In genomic region chr17:51789777-51790176, GRCm38 (mm10) we compare ENCODE assay signal across 27 mouse cellular contexts. TPM values are rescaled to one million over a fixed set of nuclear protein-coding genes. Genes with fewer than 3 reads are reported as not detected.
DNase-seq lines count a peak whose midpoint lies in the region; ATAC-seq and TF ChIP-seq lines count a peak whose summit lies in the region.
"Had no signal": no experiment of that assay in that cellular context is flagged by ENCODE, and none has a peak within 500 bp of the region (broad histone marks: within the 10 kb centered on the region; RNA-seq: fewer than 3 reads in every experiment).

No protein-coding gene starts in this region.

- 62% methylated on average over 6 of the region's 6 CpGs for WGBS in forebrain, embryonic 14.5 days
- WGBS in forebrain, embryonic 12.5 days: 71% methylated on average over 6 of the region's 6 CpGs
- WGBS in forebrain, embryonic 16.5 days: 48% methylated on average over 6 of the region's 6 CpGs

- H3K9me3 ChIP-seq in forebrain, embryonic 14.5 days (replicated peaks; ENCODE audit: control insufficient read depth, low read length): no peaks in the 10 kb centered on the region
- H3K9me3 ChIP-seq in forebrain, embryonic 12.5 days: no peaks in the 10 kb centered on the region
- H3K9me3 ChIP-seq in forebrain, embryonic 16.5 days (ENCODE audit: control insufficient read depth, low read length): no peaks in the 10 kb centered on the region
- H3K9me3 ChIP-seq: embryonic facial prominence, embryonic 12.5 days; heart, embryonic 10.5 days; kidney, embryonic 15.5 days; limb, embryonic 15.5 days; lung, embryonic 15.5 days; midbrain, embryonic 15.5 days; neural tube, embryonic 13.5 days had no signal

- ATAC-seq in cerebellum, adult (ENCODE audit: insufficient number of reproducible peaks, low FRiP score, low TSS enrichment): 0 out of 2 replicates have a peak, but pooled peaks have one; percentile 56
- ATAC-seq in forebrain, embryonic 14.5 days: peak; percentile 45; the same call in 1 of the 2 replicates
- ATAC-seq in forebrain, embryonic 12.5 days (ENCODE audit: low FRiP score): no peak
- ATAC-seq in forebrain, embryonic 16.5 days: peak; percentile 79
- ATAC-seq: activated CD4-positive, CD25-positive, alpha-beta regulatory T cell, adult 4 months had no signal

- H3K4me2 ChIP-seq in forebrain, embryonic 14.5 days (ENCODE audit: low read length): no peak overlapping the region
- H3K4me2 ChIP-seq in forebrain, embryonic 12.5 days: no peak overlapping the region
- no peak overlapping the region for H3K4me2 ChIP-seq in forebrain, embryonic 16.5 days (ENCODE audit: low read length)
- H3K4me2 ChIP-seq: embryonic facial prominence, embryonic 12.5 days; limb, embryonic 15.5 days; lung, embryonic 15.5 days had no signal

- intact Hi-C loops in left cerebral cortex, adult 2 months (cut with DNase I): no loop called here
- intact Hi-C loops in left cerebral cortex, postnatal 4 days (cut with DNase I): no loop called here

- H3K4me3 ChIP-seq in forebrain, embryonic 14.5 days (ENCODE audit: low read depth, low read length): no peak overlapping the region
- H3K4me3 ChIP-seq in forebrain, embryonic 12.5 days (replicated peaks): no peak overlapping the region
- no peak overlapping the region for H3K4me3 ChIP-seq in left cerebral cortex, adult 2 months
- H3K4me3 ChIP-seq in forebrain, embryonic 16.5 days (replicated peaks; ENCODE audit: low read length): no peak overlapping the region
- H3K4me3 ChIP-seq: embryonic facial prominence, embryonic 12.5 days; kidney, embryonic 15.5 days; limb, embryonic 15.5 days; lung, embryonic 15.5 days; midbrain, embryonic 15.5 days; myocyte; neural tube, embryonic 13.5 days had no signal

- H3K36me3 ChIP-seq in forebrain, embryonic 14.5 days (ENCODE audit: control insufficient read depth, insufficient read depth, low read length): peaks cover 13% of the 10 kb centered on the region; the same call in 1 of the 2 replicates
- H3K36me3 ChIP-seq in forebrain, embryonic 12.5 days (replicated peaks): 0 out of 2 replicates have a peak, but pooled peaks cover 10% of the 10 kb centered on the region
- H3K36me3 ChIP-seq in forebrain, embryonic 16.5 days (ENCODE audit: control insufficient read depth, insufficient read depth): no peaks in the 10 kb centered on the region
- H3K36me3 ChIP-seq: embryonic facial prominence, embryonic 12.5 days; heart, embryonic 10.5 days; limb, embryonic 15.5 days; lung, embryonic 15.5 days; midbrain, embryonic 15.5 days had no signal

- TF ChIP-seq CTCF in left cerebral cortex, adult 2 months (IDR thresholded peaks at IDR 0.05): no peak

- no peak overlapping the region for H3K9ac ChIP-seq in forebrain, embryonic 14.5 days (ENCODE audit: low read length)
- H3K9ac ChIP-seq in forebrain, embryonic 12.5 days: no peak overlapping the region
- no peak overlapping the region for H3K9ac ChIP-seq in forebrain, embryonic 16.5 days (replicated peaks; ENCODE audit: low read depth, low read length)
- H3K9ac ChIP-seq: embryonic facial prominence, embryonic 12.5 days; kidney, embryonic 15.5 days; limb, embryonic 15.5 days; liver, embryonic 14.5 days; lung, embryonic 15.5 days; midbrain, embryonic 15.5 days had no signal

- no peak for DNase-seq in cerebellum, postnatal 4 days (ENCODE audit: low spot score in 2 of 2)
- DNase-seq in forebrain, embryonic 14.5 days (ENCODE audit: low spot score): peak; percentile 49
- no peak for DNase-seq in left cerebral cortex, adult 2 months (ENCODE audit: extremely low spot score in 1 of 2, low spot score in 2 of 2)
- DNase-seq in left cerebral cortex, postnatal 4 days: no peak
- DNase-seq in right cerebral cortex, postnatal 25 days: no peak
- DNase-seq: adrenal gland, adult 8-10 months; gastrocnemius, postnatal 36 days; kidney, adult 11 months; kidney, postnatal 36 days; layer of hippocampus, adult 9-11 months; lung, postnatal 4 days; retina, postnatal 1 day; right cerebral cortex, postnatal 4 days; thymus, postnatal 25 days had no signal

- no peak overlapping the region for H3K27ac ChIP-seq in forebrain, embryonic 14.5 days (ENCODE audit: low read depth, low read length)
- no peak overlapping the region for H3K27ac ChIP-seq in forebrain, embryonic 12.5 days
- peak overlapping the region; percentile 65 for H3K27ac ChIP-seq in left cerebral cortex, adult 2 months
- H3K27ac ChIP-seq in forebrain, embryonic 16.5 days (ENCODE audit: low read length): peak overlapping the region; percentile 91
- H3K27ac ChIP-seq: embryonic facial prominence, embryonic 12.5 days; heart, embryonic 10.5 days; kidney, embryonic 15.5 days; limb, embryonic 15.5 days; liver, embryonic 14.5 days; lung, embryonic 15.5 days; neural tube, embryonic 13.5 days had no signal

- H3K27me3 ChIP-seq in forebrain, embryonic 14.5 days (replicated peaks; ENCODE audit: control insufficient read depth, insufficient read depth, low read length): no peaks in the 10 kb centered on the region
- no peaks in the 10 kb centered on the region for H3K27me3 ChIP-seq in forebrain, embryonic 12.5 days
- H3K27me3 ChIP-seq in forebrain, embryonic 16.5 days (replicated peaks; ENCODE audit: control insufficient read depth, insufficient read depth, low read length): no peaks in the 10 kb centered on the region
- H3K27me3 ChIP-seq: embryonic facial prominence, embryonic 12.5 days; kidney, embryonic 15.5 days; limb, embryonic 15.5 days; lung, embryonic 15.5 days; midbrain, embryonic 15.5 days; neural tube, embryonic 13.5 days had no signal

- H3K4me1 ChIP-seq in forebrain, embryonic 14.5 days (ENCODE audit: control insufficient read depth, insufficient read depth, low read length): peaks cover 16% of the 10 kb centered on the region
- peaks cover 17% of the 10 kb centered on the region for H3K4me1 ChIP-seq in forebrain, embryonic 12.5 days
- H3K4me1 ChIP-seq in forebrain, embryonic 16.5 days (replicated peaks; ENCODE audit: control insufficient read depth, insufficient read depth, low read length): peaks cover 21% of the 10 kb centered on the region

RNA-seq across cellular contexts. Expression of gene Satb1, which starts 43.3 kb away (rescaled TPM):
- 24.2 and 33.5 TPM in 2 replicates for polyA plus RNA-seq in forebrain, embryonic 14.5 days (2014; fragmentation: Nextera tagmentation; extraction: Ambion mirVana)
- 34.9 and 37.9 TPM in 2 replicates for polyA plus RNA-seq in forebrain, embryonic 12.5 days (2016; fragmentation: Nextera tagmentation; extraction: Ambion mirVana)
- total RNA-seq in left cerebral cortex, adult 2 months (2021): 100 to 1,000 TPM; 127 to 132 TPM
- 100 to 1,000 TPM; 168 to 200 TPM for total RNA-seq in left cerebral cortex, postnatal 4 days (2021)
- polyA plus RNA-seq in forebrain, embryonic 16.5 days (2015; fragmentation: Nextera tagmentation; extraction: Ambion mirVana): 43.2 and 50.9 TPM in 2 replicates

Comparison
In these comparisons a context has a peak if more than half of its experiments do, and no peak if none do; other contexts are left out.
1. H3K27ac ChIP-seq: peak in left cerebral cortex, adult 2 months (single experiment) and forebrain, embryonic 16.5 days (single experiment); none in forebrain, embryonic 14.5 days (single experiment) and forebrain, embryonic 12.5 days (single experiment).